Mouse (Mus musculus): ENCODE data around the gene Ier2. TPM values are rescaled to one million over a fixed set of nuclear protein-coding genes. Genes with fewer than 3 reads are reported as not detected.
"Not testable (repeated sequence)": the region's sequence is repeated elsewhere in the genome, so short reads cannot be mapped to it uniquely, and the experiment has no call there.

Gene Ier2
- polyA plus RNA-seq, 1 experiment from 2014 or later = 80.3 TPM

GRCm38 (mm10) chr8:84633841-84634584 is 28.6 kb downstream of the Ier2 start:
- no peak overlapping the region for H3K4me3 ChIP-seq (replicated peaks)
- no peak for ATAC-seq (replicated peaks; ENCODE audit: low FRiP score)
- H3K9ac ChIP-seq = no peak overlapping the region
- H3K4me1 ChIP-seq = peaks cover 31% of the 10 kb centered on the region
- WGBS = 44% methylated on average over 10 of the region's 10 CpGs
- H3K27me3 ChIP-seq = no peaks in the 10 kb centered on the region
- H3K36me3 ChIP-seq = no peaks in the 10 kb centered on the region
- H3K27ac ChIP-seq = no peak overlapping the region
- H3K4me2 ChIP-seq = no peak overlapping the region
- 0 out of 2 replicates have a peak, but pooled peaks cover 3% of the 10 kb centered on the region for H3K9me3 ChIP-seq (replicated peaks)

GRCm38 (mm10) chr8:84631813-84632212 is 30.8 kb downstream of the Ier2 start:
- ATAC-seq (replicated peaks; ENCODE audit: low FRiP score) = no peak
- no peak overlapping the region for H3K27ac ChIP-seq
- no peaks in the 10 kb centered on the region for H3K36me3 ChIP-seq
- no peak overlapping the region for H3K4me3 ChIP-seq (replicated peaks)
- H3K4me1 ChIP-seq = peaks cover 22% of the 10 kb centered on the region
- no peaks in the 10 kb centered on the region for H3K27me3 ChIP-seq
- H3K9me3 ChIP-seq (replicated peaks) = 0 out of 2 replicates have a peak, but pooled peaks cover 3% of the 10 kb centered on the region
- H3K4me2 ChIP-seq = no peak overlapping the region
- WGBS = 86% methylated on average over 4 of the region's 4 CpGs
- H3K9ac ChIP-seq = no peak overlapping the region

- Histone ChIP-seq H3K4me3 (replicated peaks) (no peak overlapping the region), H3K9ac (no peak overlapping the region), H3K36me3 (no peaks in the 10 kb centered on the region), H3K27me3 (no peaks in the 10 kb centered on the region), H3K4me2 (no peak overlapping the region), H3K9me3 (replicated peaks) (0 out of 2 replicates have a peak, but pooled peaks cover 3% of the 10 kb centered on the region), H3K27ac (no peak overlapping the region), H3K4me1 (peaks cover 8% of the 10 kb centered on the region)
- ATAC-seq (replicated peaks; ENCODE audit: low FRiP score) = no peak
- 74% methylated on average over 4 of the region's 4 CpGs for WGBS
These were observed 32.5 kb downstream of the Ier2 start for GRCm38 (mm10) chr8:84630145-84630544.

GRCm38 (mm10) chr8:84629586-84629985 is 33.1 kb downstream of the Ier2 start:
- no peak for ATAC-seq (replicated peaks; ENCODE audit: low FRiP score)

DNA sequence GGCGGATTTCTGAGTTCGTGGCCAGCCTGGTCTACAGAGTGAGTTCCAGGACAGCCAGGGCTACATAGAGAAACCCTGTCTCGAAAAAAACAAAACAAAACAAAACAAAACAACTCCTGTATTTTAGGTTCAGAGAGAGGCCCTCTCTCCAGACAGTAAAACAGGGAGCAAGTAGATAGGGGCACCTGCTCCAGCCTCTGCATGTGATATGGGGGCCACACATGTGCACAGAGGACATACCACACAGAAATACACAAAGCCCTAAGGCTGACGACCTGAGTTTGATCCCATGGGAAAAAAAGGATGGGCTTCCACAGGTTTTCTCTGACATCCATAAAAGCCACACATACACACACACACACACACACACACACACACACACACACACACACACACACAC is 39.2 kb downstream of the Ier2 start:
- not testable (repeated sequence) for ATAC-seq (replicated peaks; ENCODE audit: low FRiP score); H3K4me1 ChIP-seq; H3K4me3 ChIP-seq (replicated peaks); H3K36me3 ChIP-seq; H3K9ac ChIP-seq; H3K27ac ChIP-seq; H3K27me3 ChIP-seq; H3K4me2 ChIP-seq; H3K9me3 ChIP-seq (replicated peaks)
- WGBS = 81% methylated on average over 4 of the region's 4 CpGs

More at GRCm38 (mm10) chr8:84629586-84629985, 33.1 kb downstream of the Ier2 start:
- H3K36me3 ChIP-seq = no peaks in the 10 kb centered on the region
- H3K4me1 ChIP-seq = peaks cover 3% of the 10 kb centered on the region; the same call in 1 of the 2 replicates
- no peak overlapping the region for H3K9ac ChIP-seq
- no peak overlapping the region for H3K4me3 ChIP-seq (replicated peaks)
- no peak overlapping the region for H3K4me2 ChIP-seq
- H3K27me3 ChIP-seq = no peaks in the 10 kb centered on the region
- 72% methylated on average over 11 of the region's 11 CpGs for WGBS
- H3K9me3 ChIP-seq (replicated peaks) = 0 out of 2 replicates have a peak, but pooled peaks cover 3% of the 10 kb centered on the region
- no peak overlapping the region for H3K27ac ChIP-seq

GRCm38 (mm10) chr8:84621102-84621625 is 41.5 kb downstream of the Ier2 start:
- H3K27me3 ChIP-seq = peaks cover 18% of the 10 kb centered on the region
- no peak for ATAC-seq (replicated peaks; ENCODE audit: low FRiP score)
- 77% methylated on average over 8 of the region's 8 CpGs for WGBS
- H3K4me1 ChIP-seq = no peaks in the 10 kb centered on the region
- no peak overlapping the region for H3K4me3 ChIP-seq (replicated peaks)
- H3K4me2 ChIP-seq = no peak overlapping the region
- no peak overlapping the region for H3K27ac ChIP-seq
- no peaks in the 10 kb centered on the region for H3K36me3 ChIP-seq
- H3K9ac ChIP-seq = no peak overlapping the region
- no peaks in the 10 kb centered on the region for H3K9me3 ChIP-seq (replicated peaks)

DNA sequence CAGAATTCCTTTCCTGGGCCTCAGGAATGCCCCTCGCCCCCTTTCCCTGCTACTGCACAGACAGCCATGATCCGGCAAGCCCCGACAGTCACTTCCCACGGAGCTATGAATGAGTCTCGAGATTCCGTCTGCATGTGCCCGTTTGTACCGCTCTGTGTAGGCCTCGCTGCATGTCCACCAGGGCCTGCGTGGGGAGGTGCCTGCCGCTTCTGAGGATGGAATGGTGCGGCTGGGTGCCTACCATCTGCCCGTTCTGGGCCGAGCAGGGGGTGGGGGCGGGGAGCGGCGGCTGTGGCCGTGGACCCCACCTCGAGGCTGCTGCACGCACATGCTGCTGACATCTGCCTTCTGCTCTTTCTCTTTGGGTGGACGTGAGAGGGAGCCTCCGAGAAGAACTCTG is 45.6 kb downstream of the Ier2 start:
- no peak overlapping the region for H3K4me2 ChIP-seq
- H3K4me1 ChIP-seq = 0 out of 2 replicates have a peak, but pooled peaks cover 5% of the 10 kb centered on the region
- H3K4me3 ChIP-seq (replicated peaks) = no peak overlapping the region
- no peaks in the 10 kb centered on the region for H3K36me3 ChIP-seq
- no peaks in the 10 kb centered on the region for H3K9me3 ChIP-seq (replicated peaks)
- peaks cover 31% of the 10 kb centered on the region for H3K27me3 ChIP-seq
- no peak overlapping the region for H3K9ac ChIP-seq
- no peak for ATAC-seq (replicated peaks; ENCODE audit: low FRiP score)
- 48% methylated on average over 22 of the region's 22 CpGs for WGBS
- no peak overlapping the region for H3K27ac ChIP-seq

DNA sequence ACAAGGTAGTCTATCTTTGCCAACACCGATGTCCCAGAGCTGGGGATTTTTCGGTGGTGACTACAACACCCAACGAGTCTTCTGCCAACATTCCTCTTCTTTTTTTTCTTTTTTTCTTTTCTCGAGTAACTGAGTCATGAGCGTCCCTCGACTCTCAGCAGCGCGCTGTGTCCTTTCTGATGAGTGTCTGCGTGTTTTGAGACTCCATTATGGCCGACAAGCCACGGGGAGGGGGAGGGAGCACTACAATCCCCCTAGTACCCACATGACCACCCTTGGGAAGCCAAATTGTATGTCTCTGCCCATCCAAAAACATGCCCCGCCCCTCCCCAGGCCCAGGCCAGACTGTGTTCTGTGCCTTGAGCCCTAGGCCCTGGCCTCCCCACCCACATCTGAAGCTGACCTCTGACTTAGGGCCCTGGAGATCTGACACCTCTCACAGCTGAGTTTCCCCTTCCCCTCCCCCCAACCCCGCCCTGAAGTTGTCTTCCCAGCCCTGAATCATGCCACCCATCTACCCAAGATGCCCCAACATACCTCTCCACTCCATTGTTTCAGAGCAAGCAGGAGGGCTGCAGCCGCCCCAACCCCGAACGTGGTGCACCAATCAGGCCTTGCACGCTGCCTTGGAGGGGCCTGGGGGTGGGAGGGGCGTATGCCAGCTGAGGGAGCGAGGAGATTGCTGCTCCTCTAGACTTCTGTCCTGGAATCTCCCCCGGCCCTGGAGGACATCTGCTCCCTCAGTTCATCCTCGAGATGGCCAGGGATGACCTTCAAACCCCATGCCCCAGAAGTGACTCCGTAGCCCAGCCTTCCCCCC is 46.8 kb downstream of the Ier2 start:
- Histone ChIP-seq H3K27ac (no peak overlapping the region), H3K9ac (no peak overlapping the region), H3K9me3 (replicated peaks) (no peaks in the 10 kb centered on the region), H3K4me1 (0 out of 2 replicates have a peak, but pooled peaks cover 5% of the 10 kb centered on the region), H3K27me3 (peaks cover 31% of the 10 kb centered on the region), H3K4me2 (no peak overlapping the region), H3K36me3 (no peaks in the 10 kb centered on the region), H3K4me3 (replicated peaks) (no peak overlapping the region)
- WGBS = 28% methylated on average over 22 of the region's 22 CpGs
- peak; percentile 46; the same call in 1 of the 2 replicates for ATAC-seq (replicated peaks; ENCODE audit: low FRiP score)

DNA sequence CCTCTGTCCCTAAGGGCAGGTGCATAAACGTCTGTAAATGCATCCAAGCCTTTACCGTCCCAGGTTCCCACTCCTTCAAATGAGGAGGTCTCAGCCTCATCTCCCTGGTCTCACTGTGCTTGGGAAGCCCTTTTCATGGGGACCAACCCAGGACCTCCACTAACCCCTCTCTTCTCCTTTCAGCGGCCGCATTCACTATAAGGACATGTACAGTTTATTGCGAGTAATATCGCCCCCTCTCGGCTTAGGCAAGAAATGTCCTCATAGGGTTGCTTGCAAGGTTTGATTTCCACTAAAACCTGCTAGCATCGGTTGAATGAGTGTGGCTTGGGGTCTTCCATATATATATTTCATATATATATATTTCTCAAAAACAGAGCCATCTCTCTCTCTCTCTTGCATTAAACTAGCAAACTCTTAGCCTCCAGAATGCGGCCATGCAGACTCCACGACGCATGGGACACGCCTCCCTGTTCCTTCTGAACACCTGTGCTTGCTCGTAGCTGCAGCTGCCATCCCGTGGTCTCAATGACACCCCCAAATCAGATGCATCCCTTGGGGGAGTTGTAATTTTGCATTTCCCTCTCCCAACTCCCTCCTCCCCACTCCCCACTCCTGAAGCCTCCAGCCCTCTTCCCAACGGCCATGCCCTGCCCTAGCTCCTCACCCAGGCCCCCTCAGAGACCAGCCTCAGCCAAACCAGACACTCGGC is 48.0 kb downstream of the Ier2 start:
- Histone ChIP-seq H3K27me3 (peaks cover 30% of the 10 kb centered on the region), H3K4me1 (0 out of 2 replicates have a peak, but pooled peaks cover 5% of the 10 kb centered on the region), H3K9me3 (replicated peaks) (no peaks in the 10 kb centered on the region), H3K4me2 (no peak overlapping the region), H3K4me3 (replicated peaks) (no peak overlapping the region), H3K36me3 (no peaks in the 10 kb centered on the region), H3K27ac (no peak overlapping the region), H3K9ac (no peak overlapping the region)
- WGBS = 32% methylated on average over 16 of the region's 16 CpGs
- ATAC-seq (replicated peaks; ENCODE audit: low FRiP score) = no peak

Data from kidney, embryonic 15.5 days (tissue).